Mouse (Mus musculus) hindbrain, embryonic 13.5 days (tissue): Measurements from ENCODE around the gene Krtap5-2. TPM values are rescaled to one million over a fixed set of nuclear protein-coding genes. Genes with fewer than 3 reads are reported as not detected.

ENCODE experiments used
- ATAC-seq: fragments of 200-750 bp; cut with Nextera tagmentation; 2 replicates; pipeline ENCODE4 v1.8.0; 2017; ENCODE audit warnings: moderate TSS enrichment; ENCODE audit not compliant: low FRiP score
- H3K27ac ChIP-seq: fragments of 300-500 bp; sonication (generic); 2 replicates; pipeline ENCODE4 v1.5.1; 2015; ENCODE audit warnings: inconsistent platforms, mild to moderate bottlenecking, moderate library complexity
- H3K27me3 ChIP-seq: fragments of 300-500 bp; sonication (generic); 2 replicates; pipeline ENCODE4 v1.6.1; 2015; ENCODE audit warnings: mild to moderate bottlenecking, inconsistent platforms
- H3K36me3 ChIP-seq: fragments of 300-500 bp; sonication (generic); 2 replicates; pipeline ENCODE4 v1.6.1; 2015; ENCODE audit warnings: mild to moderate bottlenecking, inconsistent platforms
- H3K4me1 ChIP-seq: fragments of 300-500 bp; sonication (generic); replicated peaks from 2 replicates; pipeline ENCODE4 v1.6.1; 2015; ENCODE audit warnings: inconsistent platforms
- H3K4me2 ChIP-seq: fragments of 300-500 bp; sonication (generic); 2 replicates; pipeline ENCODE4 v1.6.1; 2015; ENCODE audit warnings: inconsistent platforms, mild to moderate bottlenecking, moderate library complexity
- H3K4me3 ChIP-seq: fragments of 300-500 bp; sonication (generic); 2 replicates; pipeline ENCODE4 v1.5.1; 2015; ENCODE audit warnings: mild to moderate bottlenecking, inconsistent platforms
- H3K9ac ChIP-seq: fragments of 300-500 bp; sonication (generic); 2 replicates; pipeline ENCODE4 v1.6.1; 2015; ENCODE audit warnings: mild to moderate bottlenecking, inconsistent platforms
- H3K9me3 ChIP-seq: fragments of 300-500 bp; sonication (generic); 2 replicates; pipeline ENCODE4 v1.6.1; 2016; ENCODE audit warnings: inconsistent platforms
- WGBS: fragments of 180-500 bp; shearing (Covaris S2); methylation state at CpG from one replicate; pipeline ENCODE4 v1.1.7; 2015; 5-methylcytosine and 5-hydroxymethylcytosine counted together
- polyA plus RNA-seq: library from polyadenylated mRNA; unstranded; fragments of >200 nt; fragmentation: Nextera tagmentation; extraction: Ambion mirVana; gene quantifications from 2 replicates; pipeline ENCODE4 v1.2.1, GENCODE M21; 2015

Gene Krtap5-2
- polyA plus RNA-seq, 1 experiment from 2014 or later: not detected

DNA sequence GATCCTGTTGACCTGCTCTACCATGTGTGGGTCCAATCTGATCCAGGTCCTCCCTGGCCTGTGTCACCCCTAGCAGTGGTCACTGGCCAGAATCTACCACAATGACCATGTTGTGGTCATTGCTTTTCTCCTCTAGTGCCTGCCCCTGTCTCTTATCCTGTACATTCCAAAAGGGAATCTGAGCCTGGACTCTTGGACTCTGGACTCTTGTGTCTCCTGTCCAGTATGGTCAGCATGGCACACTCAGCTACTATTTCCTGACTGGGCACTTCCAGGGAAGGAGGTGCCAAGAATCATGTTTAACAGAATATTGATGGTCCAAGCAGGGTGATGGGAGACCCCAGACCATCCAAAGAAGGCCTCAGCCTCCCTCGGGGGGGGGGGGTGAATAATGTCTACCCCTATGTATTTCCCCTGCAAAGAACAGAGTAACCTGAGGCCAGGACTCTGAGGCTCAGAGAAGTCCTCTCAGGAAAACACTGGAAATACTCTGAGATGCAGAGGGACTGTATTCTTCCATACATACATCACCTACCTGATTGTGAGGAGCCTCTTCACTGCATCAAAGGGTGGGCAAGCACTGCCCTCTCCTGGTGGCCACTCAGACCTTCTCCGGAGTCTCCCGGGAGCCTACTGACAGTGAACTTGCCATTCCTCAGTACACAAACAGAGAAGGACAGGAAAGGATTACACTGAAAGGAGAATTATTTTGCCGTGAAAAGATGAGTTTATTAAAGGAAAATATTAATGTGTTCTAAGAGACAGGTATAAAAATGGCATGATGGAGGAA, 41.4 kb downstream of the Krtap5-2 start:
- ATAC-seq: no peak
- WGBS: 67% methylated on average over 4 of the region's 4 CpGs

DNA sequence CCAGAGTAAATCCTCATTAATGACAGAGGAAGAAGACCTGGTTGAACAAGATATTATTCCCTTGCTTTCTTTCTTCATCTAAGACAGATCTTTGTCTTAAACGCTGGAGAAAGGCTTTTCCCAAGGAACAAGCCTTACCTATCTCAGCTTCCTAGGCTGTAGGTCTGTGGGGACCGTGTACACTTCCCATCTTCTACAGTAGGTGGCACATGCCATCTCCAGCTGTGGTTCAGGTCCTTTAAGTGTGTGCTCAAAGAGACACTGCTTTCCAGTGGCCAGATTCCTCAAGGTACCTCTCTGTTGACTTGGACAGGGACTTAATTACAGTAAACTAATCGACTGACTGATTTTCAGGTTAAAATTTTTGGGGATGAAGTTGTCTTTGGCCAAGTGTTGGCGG, 47.0 kb downstream of the Krtap5-2 start:
- no peaks in the 10 kb centered on the region for H3K4me1 ChIP-seq
- no peak overlapping the region for H3K4me3 ChIP-seq
- H3K9me3 ChIP-seq: no peaks in the 10 kb centered on the region
- H3K4me2 ChIP-seq: no peak overlapping the region
- WGBS: 68% methylated on average over 4 of the region's 4 CpGs
- ATAC-seq: no peak
- H3K9ac ChIP-seq: no peak overlapping the region
- no peaks in the 10 kb centered on the region for H3K36me3 ChIP-seq
- 0 out of 2 replicates have a peak, but pooled peaks cover 6% of the 10 kb centered on the region for H3K27me3 ChIP-seq
- H3K27ac ChIP-seq: no peak overlapping the region

More for the DNA sequence above, 41.4 kb downstream of the Krtap5-2 start:
- Histone ChIP-seq H3K4me2 (no peak overlapping the region), H3K9ac (no peak overlapping the region), H3K4me1 (no peaks in the 10 kb centered on the region), H3K27me3 (0 out of 2 replicates have a peak, but pooled peaks cover 6% of the 10 kb centered on the region), H3K4me3 (no peak overlapping the region), H3K36me3 (no peaks in the 10 kb centered on the region), H3K27ac (no peak overlapping the region), H3K9me3 (no peaks in the 10 kb centered on the region)

Other genes with a start within 250 kb of the Krtap5-2 start
- gene Brsk2, start 226.3 kb downstream of the Krtap5-2 start, polyA plus RNA-seq: 22.5 and 24.5 TPM in 2 replicates
- gene Mob2, start 114.9 kb downstream of the Krtap5-2 start, polyA plus RNA-seq: 53.0 and 53.5 TPM in 2 replicates
- gene Dusp8, start 80.2 kb downstream of the Krtap5-2 start, polyA plus RNA-seq: 87.3 and 90.2 TPM in 2 replicates
- 0.27 and 0.32 TPM in 2 replicates for gene Gm45618, start 55.3 kb downstream of the Krtap5-2 start, polyA plus RNA-seq
- gene Gm39115, start 40.0 kb downstream of the Krtap5-2 start, polyA plus RNA-seq: not detected in 2 replicates
- not detected in 2 replicates for gene Gm45337, start 31.4 kb downstream of the Krtap5-2 start, polyA plus RNA-seq
- gene Gm29735, start 18.9 kb downstream of the Krtap5-2 start, polyA plus RNA-seq: not detected in 2 replicates
- gene Gm4553, start 10.3 kb downstream of the Krtap5-2 start, polyA plus RNA-seq: not detected in 2 replicates
- not detected in 2 replicates for gene Gm10153, start 14.4 kb upstream of the Krtap5-2 start, polyA plus RNA-seq
- gene Krtap5-3, start 25.4 kb upstream of the Krtap5-2 start, polyA plus RNA-seq: not detected in 2 replicates
- gene Gm7579, start 35.9 kb upstream of the Krtap5-2 start, polyA plus RNA-seq: not detected in 2 replicates
- not detected in 2 replicates for gene Krtap5-5, start 54.0 kb upstream of the Krtap5-2 start, polyA plus RNA-seq
- not detected in 2 replicates for gene Gm40460, start 65.1 kb upstream of the Krtap5-2 start, polyA plus RNA-seq
- not detected in 2 replicates for gene Gm2431, start 82.3 kb upstream of the Krtap5-2 start, polyA plus RNA-seq
- gene Gm4559, start 98.4 kb upstream of the Krtap5-2 start, polyA plus RNA-seq: not detected in 2 replicates
- not detected in 2 replicates for gene Krtap5-1, start 121.1 kb upstream of the Krtap5-2 start, polyA plus RNA-seq
- not detected in 2 replicates for gene Krtap5-4, start 127.5 kb upstream of the Krtap5-2 start, polyA plus RNA-seq
- 2.3 and 2.6 TPM in 2 replicates for gene Ifitm10, start 197.7 kb upstream of the Krtap5-2 start, polyA plus RNA-seq
- gene Gm49369, start 206.7 kb upstream of the Krtap5-2 start, polyA plus RNA-seq: 0.36 TPM in 1 of 2 replicates, not detected in the other
- 270 and 293 TPM in 2 replicates for gene Ctsd, start 212.0 kb upstream of the Krtap5-2 start, polyA plus RNA-seq